Mouse (Mus musculus) CD8-positive naive resting alpha-beta T cell, adult 2 months (primary cell): ENCODE results near the gene Abl1.
A peak's percentile ranks its signal among the peaks of the same experiment; 100 is the strongest.

Source experiments
- DNase-seq, 2 experiments: peaks; one replicate each; pipeline ENCODE4 v3.0.0; 2022; ENCODE audit warnings: low read depth in 2 of 2, low spot score in 2 of 2

The Abl1 gene

DNA sequence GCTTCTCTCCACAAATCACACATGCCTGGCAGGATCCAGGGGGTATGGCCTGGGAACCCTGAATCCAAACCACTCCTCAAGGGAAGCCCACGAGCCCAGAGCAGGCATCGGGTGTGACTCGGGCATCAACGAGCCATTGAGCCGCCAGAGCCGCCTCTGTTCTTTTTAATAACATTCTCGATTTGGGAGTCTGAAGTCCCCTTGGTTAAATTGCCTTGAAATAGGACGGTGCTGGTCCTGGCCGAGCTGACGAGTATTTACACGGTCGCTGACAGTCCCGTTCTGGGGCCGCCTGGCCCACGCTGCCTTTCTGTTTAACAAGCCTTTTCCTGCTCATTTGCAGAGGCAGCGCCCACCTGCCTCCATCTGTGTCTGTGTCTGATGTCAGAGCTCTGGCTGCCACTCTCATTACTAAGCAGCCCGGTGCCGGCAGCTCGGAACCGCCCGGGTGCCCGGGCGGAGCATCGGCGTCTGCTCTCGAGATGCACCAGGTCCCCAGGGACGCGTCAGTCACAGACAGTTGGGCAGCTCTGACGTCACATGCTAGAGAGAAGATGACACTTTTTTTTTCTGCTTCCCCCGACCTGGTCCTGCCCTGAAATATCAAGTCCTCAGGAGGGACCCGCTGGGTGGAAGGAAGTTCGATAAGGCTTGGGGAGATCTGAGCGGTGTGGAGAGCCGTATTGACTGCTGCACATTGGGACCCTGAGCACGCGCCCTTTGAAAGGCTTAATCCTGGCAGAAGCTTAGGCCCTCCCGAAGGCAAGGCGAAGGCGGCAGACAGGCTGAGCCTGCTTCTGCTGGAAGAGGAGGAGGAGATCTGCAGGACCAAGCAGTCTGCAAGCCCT lies 134.6 kb downstream of the Abl1 start:
- DNase-seq = no peak

- DNase-seq = peak in 1 of 2 experiments; percentile 51
These were observed 136.0 kb downstream of the Abl1 start for GRCm38 (mm10) chr2:31823933-31824730.

GRCm38 (mm10) chr2:31825469-31825911 lies 137.3 kb downstream of the Abl1 start:
- peak in 1 of 2 experiments; percentile 35 for DNase-seq

GRCm38 (mm10) chr2:31826094-31827085 lies 138.2 kb downstream of the Abl1 start:
- no peak for DNase-seq

DNA sequence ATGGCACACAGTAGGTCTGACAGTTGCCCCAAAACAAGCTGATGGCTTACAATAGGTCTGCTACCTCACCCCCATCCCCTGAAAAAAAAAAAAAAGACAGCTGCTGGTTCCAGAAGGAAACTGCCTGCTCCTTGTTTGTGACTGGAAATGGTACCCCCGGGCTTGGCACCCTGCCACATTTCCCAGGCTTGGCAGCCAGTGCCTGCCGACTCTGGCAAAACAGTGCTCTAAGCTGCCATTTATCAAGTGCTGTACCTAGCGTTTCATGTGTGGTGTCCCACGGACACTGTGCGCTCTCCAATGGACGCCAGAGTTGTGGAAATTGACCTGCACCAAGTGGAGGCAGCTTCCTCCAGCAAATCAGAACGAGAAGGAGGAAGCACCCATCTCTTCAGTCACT lies 139.7 kb downstream of the Abl1 start:
- no peak for DNase-seq

DNA sequence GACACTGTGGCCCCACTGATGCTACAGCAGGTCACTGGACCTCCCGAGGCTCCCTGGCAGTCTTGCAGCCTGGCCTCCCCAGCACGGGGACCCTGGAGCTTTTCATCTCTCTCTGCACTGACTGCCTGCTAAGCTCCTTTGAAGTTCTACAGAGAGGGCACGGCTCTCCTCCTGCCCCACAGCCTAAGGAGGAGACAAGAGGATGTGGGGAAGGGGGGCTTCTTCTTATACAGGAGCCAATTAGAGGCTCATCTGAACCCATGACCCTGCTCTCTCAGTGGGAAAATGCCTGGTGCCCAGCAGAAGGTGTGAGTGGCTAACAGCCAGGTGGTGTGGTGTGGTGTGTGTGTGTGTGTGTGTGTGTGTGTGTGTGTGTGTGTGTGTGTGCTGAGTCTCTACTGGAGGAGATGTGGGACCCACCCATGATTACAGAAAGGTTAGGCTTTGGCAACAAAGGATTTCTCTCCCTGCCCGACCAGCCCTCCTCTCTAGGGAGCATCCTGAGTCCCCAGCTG lies 140.2 kb downstream of the Abl1 start:
- no peak for DNase-seq

GRCm38 (mm10) chr2:31836091-31836490 lies 147.9 kb downstream of the Abl1 start:
- DNase-seq = no peak

DNA sequence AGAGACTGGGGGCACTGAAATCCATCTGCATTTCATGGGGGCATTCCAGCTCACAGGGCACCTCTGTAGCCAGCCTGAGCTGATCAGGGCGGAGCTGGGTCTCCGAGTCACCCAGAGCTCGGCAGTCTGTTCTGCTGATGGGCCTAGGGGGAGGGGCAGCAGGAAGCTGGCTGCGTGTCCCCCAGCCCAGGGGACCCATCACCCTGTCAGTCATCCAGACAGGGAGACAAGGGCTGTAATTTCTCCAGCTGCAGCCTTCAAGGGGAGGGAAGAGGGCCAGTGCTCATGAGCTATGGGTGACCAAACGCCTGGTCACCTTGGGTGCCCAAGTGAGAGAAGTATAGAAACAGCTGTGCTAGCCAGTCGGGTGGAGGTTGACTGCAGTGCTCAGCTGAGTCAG lies 148.8 kb downstream of the Abl1 start:
- DNase-seq = no peak

- DNase-seq = no peak
These were observed 150.7 kb downstream of the Abl1 start for GRCm38 (mm10) chr2:31838868-31839267.

GRCm38 (mm10) chr2:31844729-31845136 lies 156.6 kb downstream of the Abl1 start:
- DNase-seq = no peak

GRCm38 (mm10) chr2:31845512-31845895 lies 157.3 kb downstream of the Abl1 start:
- no peak for DNase-seq

GRCm38 (mm10) chr2:31845896-31846691 lies 157.9 kb downstream of the Abl1 start, which contains the start of gene Fibcd1:
Gene Fibcd1, minus strand, starts transcription at chr2:31846005.
- DNase-seq = peak in 1 of 2 experiments; percentile 37

- no peak for DNase-seq
These were observed 158.8 kb downstream of the Abl1 start for GRCm38 (mm10) chr2:31846692-31847660.

DNA sequence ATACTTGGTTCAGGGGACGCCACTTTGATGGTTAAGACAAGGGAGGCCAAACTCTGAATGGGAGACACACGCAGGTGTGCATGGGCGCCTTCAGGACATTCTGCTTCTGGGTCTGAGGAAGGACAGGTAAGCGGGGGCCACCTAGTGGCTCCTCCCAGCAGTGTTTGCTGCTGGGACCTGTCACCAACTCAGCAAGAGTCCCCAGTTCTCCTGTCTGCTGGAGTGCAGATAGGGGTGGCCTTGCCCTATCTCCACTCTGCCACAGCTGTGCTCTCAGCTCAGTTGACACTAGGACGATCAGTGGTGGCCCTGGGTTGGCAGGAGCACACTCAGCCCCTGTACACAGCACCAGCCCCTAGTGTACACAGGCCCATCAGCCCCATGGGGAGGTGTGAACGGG lies 159.7 kb downstream of the Abl1 start:
- peak; percentile 37 to 67 for DNase-seq

GRCm38 (mm10) chr2:31850141-31850540 lies 162.0 kb downstream of the Abl1 start:
- DNase-seq = no peak
